Mouse (Mus musculus): Measurements from ENCODE around the gene Stag1.

GRCm38 (mm10) chr9:100865984-100866383 is 268.4 kb downstream of the Stag1 start:
- TF ChIP-seq CTCF (IDR thresholded peaks at IDR 0.05; ENCODE audit: extremely low read depth, insufficient read depth, low read length) (no peak), POLR2A (IDR thresholded peaks at IDR 0.05; ENCODE audit: extremely low read depth, insufficient read depth, low read length) (no peak)
